Mouse (Mus musculus): ENCODE measurements around the gene S100a14.

S100a14 gene

DNA sequence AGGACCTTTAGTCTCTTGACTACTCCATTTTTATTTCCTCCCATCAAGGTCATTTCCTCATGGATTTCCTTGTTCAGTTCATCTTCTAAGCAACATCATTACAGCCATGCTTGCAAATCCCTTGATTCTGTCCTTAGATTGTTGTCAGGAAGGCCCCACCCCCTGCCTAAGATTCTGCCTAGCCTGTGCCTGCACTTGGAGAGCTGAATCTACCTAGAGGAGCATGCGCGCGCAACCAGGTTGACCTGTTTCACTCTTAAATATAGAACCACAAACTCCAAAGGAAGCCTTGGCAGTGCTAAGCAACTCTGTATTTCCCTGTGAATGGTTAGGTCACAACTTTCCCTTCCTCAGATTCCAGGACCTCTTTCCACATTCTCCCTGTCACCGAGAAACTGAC, 8.9 kb upstream of the S100a14 start:
- DNase-seq (ENCODE audit: low spot score) = no peak

DNA sequence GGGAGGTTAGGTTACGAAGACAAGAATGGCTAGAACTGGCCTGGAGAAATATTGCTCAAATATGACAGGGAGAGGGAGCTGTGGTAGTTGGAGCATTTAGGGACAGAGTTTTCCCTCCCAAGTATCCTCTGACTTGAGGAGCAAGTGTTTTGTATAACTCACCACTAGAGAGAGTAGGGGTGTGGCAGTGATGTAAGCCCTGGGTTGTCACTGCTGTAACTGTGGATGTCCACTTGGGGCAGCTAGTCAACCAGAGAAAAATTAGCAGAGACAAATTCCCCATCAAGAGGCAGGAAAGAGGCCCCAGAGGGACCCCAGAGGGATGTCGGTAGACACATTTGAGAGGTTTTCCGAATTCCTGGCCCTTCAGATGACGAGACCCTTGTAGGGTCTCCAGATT, 1.2 kb upstream of the S100a14 start:
- peak; percentile 61 for DNase-seq (ENCODE audit: low spot score)

DNA sequence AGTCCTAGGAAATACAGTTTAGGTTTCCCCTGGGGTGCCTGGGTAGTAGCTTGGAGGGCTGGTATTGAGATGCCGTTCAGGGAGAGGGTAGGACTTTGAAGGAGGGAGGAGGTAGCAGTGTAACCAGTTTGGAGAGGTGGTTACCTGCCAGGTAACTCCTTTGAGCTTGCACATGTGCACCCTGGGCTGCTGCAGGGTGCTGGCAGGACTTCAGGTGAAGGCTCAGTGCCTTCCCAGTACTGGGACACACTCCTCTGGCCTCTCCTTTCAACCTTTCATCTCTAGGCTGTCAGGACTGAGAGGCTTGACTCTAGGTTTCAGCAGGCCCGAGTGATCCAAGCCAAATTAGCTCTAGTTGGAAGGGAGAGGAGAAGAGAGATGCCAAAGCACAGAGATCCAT, 580 bp upstream of the S100a14 start:
- peak; percentile 32 for DNase-seq (ENCODE audit: low spot score)

DNA sequence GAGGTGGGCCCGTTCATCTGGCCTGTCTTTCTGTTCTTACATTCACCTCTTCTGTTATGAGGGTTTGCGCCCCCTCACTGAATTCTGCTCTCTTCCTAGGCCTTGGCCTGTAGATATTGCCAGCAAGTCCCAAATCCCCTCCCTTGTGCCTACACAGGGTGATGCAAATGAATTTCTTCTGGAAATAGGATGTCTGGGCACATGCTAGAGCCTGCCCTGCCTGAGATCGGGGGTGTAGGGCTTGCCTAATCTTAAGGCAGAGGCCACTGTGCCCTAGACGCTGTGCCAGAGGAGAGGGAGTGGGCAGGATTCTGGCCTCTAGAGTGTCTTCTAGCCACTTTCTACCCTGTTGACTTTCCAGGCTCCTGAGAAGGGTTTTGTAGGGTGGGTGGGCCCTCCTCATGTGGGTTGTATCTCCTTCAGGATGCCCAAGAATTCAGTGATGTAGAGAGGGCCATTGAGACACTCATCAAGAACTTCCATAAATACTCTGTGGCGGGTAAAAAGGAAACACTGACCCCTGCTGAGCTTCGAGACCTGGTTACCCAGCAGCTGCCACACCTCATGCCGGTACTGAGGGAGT, 726 bp downstream of the S100a14 start:
- DNase-seq (ENCODE audit: low spot score) = no peak

DNA sequence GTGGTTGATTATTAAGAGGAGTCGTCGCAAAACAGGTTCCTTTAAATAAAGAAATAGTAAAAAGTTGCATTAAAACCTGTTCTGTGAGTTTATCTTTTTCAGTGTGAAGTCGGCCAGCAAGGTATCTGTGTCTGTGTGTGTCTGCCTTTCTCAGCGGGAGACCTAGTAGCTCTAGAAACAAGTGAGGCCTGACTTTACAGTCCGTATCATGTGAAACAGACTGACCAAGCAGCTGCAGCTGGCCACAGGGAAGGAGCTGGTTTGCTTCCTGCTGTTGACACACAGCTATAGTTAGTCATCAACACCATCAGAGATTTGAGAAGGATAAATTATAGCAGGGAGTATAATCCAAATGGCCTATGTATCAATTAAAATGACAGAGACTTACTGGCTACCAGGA, 5.1 kb downstream of the S100a14 start:
- DNase-seq (ENCODE audit: low spot score) = no peak

DNA sequence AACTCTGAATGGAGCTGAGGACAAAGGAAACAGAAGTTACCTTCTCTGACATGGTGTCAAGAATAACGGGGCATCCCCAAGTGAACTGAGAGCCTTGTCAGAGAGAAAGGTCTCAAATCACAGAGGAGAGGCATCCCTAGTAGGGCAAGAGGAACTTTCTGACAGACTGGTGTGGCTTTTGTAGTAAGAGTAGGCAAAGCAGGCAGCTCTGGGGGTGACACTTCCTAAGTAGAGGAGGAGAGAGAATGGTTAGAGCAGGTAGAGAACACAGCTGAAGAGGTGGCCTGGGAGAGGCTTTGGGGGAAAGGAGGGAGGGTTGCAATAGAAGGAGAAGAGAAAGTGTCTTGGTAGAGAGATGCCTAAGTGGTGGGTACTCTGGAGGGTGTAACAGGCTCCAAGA, 8.8 kb downstream of the S100a14 start:
- DNase-seq (ENCODE audit: low spot score) = no peak

DNA sequence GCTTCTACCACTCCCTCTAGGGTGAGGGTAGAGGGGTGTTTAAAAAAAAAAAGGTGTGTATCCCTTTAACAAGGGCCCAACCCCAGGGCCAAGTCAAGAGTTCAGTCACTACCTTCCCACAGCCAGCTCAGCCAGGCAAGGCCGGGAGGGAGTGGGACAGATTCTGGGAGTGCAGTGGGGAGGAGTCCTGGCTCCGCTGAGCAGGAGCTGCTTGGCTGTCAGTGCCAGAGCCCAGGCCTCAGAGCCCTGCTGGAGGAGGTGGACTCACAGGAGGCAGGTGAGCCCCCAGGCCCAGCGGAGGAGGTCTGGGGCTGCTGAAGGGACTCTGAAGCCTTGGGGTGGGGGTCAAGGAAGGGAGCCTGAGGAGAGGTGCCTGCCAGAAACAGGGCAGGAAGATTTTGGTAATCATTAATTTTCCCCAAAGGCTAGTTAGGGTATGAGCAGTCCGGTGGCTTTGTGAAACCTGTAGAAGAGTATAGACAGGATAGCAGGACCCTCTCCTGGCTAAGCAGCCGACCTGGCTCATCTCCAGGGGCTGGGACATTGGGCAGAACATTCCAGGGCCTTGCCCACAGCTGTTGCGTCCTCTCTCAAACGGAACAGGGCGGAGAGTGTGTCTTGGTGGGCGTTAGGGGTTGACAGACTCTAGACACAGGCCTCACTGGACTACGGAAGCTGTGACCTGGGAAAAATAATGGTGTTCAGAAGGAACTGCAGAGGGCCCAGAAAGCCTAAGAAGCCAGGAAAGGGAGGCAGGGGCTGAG, 10.7 kb downstream of the S100a14 start, which contains the start of gene S100a16:
Gene S100a16, plus strand, starts transcription at position 114 of the 764 bp plus-strand sequence.
- DNase-seq (ENCODE audit: low spot score) = peak; percentile 88

DNA sequence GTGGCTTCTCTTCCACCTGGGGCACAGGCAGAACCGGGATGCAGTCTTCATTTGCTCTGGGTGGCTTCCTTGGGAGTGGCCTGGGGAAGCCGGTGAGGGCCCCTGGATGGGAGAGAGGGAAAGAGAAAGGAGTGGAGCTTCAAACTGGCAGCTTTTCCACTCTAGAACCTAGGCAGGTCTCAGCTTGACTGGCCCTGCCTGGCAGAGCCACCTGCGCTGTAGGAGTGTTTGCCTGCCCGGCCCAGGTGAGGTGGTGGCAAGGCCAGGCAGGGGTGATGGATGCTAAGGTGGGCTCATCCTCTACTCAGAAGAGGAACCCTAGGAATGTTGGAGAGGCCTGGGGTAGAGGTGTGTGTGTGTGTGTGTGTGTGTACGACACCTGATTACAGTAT, 11.2 kb downstream of the S100a14 start:
- DNase-seq (ENCODE audit: low spot score) = peak; percentile 70

DNA sequence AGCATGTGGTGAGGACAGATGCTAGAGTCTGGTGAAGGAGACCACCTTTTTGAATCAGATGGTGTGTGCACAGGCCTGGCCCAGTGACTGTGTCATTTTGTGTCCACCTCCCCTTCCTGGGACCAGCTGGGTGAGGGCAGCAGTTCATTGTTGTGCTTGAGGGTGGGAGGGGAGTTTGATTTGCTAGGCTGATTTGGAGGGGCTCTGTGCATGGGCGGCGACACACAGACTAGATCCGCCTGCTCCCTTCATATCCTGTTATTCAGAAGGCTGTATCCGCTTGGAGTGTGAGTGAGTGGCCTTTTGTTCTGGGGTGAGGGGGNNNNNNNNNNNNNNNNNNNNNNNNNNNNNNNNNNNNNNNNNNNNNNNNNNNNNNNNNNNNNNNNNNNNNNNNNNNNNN, 14.2 kb downstream of the S100a14 start:
- no peak for DNase-seq (ENCODE audit: low spot score)

DNA sequence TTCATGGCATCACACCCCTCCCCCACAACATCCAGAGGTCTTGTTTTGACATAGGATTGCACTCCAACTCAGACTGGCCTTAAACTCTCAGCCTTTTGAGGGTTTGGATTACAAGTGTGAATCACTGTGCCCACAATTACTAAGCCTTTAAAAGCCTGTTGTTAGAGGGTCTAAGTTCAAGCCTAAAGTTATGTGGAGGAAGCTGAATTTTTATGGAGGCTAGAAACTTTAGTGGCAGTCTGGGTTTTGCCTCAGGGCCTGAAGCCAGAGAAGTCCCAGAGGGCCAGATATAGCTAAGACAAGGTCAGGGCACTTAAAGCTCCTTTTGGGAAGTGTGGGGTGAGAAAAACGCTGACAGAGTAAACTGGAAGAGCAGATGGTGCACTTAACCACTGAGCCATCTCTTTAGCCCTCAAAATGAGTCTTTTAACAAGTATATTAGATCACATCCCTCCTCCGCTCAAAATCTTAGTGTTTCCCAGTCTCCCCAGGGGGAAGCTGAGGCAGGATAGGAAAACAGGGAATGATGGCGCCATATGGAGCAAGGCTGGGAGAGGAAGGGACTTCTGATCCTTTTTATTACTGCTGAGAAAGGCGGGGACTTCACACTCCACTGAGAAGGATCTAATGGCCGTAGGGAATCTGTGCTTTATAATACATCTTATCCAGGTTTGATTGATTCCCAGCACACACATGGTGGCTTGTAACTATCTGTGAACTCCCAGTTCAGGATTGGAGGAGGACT, 23.2 kb downstream of the S100a14 start:
- no peak for DNase-seq (ENCODE audit: low spot score)

DNA sequence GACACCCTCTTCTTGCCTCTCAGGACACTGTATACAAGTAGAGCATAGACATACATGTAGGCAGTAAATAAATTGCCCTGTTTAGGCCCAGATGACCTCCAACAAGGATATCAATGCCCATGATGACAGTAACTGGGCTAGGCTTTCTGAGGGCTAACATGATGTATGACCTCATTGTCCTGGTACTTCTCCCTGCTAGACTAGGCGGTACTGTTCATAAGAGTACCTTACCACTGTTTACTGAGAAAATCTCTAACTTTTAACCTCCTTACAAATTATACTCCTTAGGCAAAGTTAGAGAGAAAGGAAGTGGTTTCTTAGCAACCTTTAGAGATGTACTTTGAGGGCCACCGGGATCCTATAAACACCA, 23.8 kb downstream of the S100a14 start:
- no peak for DNase-seq (ENCODE audit: low spot score)

DNA sequence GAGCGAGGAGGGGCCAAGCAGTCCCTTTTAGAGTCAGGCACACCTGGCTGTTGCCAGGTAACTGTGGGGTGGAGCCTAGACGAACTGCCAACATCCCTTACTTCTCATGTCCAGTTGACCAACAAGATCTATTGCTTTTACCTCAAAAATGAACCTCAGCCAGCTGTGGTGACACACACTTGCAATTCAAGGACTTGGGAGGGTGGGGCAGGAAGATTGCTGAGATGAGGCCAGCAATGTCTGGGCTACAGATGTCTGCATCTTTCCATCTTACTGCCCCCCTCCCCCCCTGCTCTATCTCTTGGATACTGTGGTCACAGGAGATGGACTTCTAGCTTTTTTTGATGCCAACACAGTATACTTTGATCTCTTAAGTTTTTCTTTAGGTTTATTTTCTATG, 25.6 kb downstream of the S100a14 start:
- no peak for DNase-seq (ENCODE audit: low spot score)

DNA sequence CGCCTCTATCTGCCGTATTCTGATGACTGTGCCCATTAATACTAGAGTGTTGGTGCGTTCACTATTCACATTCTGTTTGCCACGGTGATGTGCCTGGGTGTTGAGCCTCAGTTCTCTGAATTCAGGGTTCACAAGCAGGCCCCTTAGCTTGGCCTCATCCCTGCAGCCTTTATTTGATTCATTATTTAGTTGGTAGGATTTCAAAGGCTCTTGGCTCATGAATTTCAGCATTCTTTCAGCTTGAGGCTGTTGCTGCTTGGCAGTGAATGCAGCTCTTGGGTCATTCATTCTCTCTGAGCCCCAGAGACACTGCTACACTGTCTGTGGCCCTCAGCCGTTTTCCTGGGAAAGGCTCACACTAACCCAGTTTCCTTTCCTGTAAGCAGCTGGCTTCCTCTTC, 29.3 kb downstream of the S100a14 start:
- DNase-seq (ENCODE audit: low spot score) = no peak

DNA sequence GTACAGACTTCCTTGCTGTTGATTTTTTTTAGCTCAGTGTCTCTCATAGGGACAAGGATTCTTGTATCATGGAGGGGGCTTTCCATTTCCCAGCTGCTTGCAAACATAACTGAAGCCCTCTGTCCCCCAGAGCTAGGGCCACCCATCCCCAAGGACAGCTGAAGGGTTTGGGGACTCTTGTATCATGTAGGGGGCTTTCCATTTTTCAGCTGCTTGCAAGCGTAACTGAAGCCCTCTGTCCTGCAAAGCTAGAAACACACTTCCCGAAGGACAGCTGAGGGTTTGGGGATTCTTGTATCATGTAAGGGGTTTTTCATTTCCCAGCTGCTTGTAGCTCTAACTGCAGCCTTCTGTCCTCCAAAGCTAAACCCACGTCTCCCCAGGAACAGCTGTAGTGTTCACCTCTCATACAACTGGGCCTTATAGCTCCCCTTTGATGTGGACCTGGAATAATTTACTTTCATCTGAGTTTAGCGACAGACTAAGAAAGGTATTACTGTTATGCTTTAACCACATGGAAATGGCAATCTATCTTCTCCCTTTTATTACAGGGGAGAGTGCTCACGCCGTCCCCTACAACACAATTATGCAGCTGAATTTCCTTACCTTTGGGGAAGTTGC, 33.5 kb downstream of the S100a14 start, which contains the start of gene S100a3:
Gene S100a3, plus strand, starts transcription at position 571 of the 621 bp plus-strand sequence.
- DNase-seq (ENCODE audit: low spot score) = no peak

DNA sequence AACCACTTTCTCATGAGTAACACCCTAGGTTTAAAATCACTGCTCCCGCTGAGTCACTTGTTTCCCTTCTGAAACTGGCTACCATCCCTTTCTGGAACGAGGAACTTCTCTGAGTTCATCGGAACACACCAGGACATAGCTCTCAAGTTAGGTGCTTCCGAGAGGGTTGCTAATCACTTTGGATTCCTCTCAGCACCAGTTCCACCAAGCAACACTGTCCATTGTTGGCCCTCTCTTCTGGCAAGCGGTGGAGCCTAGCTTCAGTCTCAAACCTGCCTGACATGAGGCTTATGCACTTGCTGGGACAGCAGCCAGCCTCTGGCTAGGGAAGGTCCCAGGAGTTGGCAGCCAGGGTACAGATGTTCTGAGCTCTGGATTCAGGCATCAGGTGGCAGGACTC, 48.0 kb downstream of the S100a14 start:
- peak; percentile 35 for DNase-seq (ENCODE audit: low spot score)

DNA sequence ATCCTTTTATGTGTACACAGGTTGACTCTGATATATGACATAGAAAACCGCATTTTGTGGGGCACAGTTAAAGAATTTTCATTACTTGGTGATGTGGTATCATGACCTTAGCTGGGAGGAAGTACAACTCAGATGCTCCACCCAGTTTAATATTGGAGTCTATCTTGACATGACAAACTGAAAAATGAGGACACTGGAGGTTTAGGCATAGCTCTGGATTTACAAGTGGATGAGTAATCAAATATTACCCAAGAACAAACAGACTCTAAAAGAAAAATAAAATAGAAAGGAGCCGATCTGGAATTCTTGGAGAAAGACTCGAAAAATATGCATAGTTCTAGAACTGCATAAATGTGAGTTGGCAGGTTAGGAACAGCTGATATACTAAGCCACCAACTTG, 48.7 kb downstream of the S100a14 start:
- DNase-seq (ENCODE audit: low spot score) = no peak

DNA sequence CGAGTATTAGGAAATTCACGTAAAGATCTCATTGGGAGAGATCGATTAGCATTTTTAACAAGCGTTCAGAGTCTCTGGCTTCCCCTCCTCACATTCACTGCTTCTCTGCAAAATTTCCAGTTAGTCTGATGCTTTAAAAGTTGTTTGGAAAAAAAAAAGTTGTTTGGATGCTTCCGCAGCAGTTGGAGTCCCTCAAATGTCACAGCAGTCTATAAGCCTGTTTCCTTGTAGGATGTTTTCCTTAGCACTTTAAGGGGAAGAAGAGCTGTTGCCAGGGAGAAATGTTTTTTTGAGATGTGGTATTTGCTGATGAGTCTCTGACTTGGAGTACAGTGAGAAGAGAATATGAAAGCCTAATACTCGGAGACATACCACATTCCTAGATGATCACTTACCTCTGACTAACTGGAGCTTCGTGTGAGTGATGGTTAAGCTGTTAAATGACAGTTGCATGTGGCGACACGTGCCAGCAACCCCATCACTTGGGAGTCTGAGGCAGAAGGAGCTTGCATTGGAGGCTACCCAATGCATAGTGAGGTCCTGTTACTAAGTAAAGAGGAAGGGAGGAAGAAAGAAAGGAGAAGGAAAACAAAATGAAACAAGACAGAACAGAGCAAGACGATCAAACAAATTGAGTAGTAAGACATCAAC, 49.8 kb downstream of the S100a14 start:
- DNase-seq (ENCODE audit: low spot score) = no peak

Measured in urinary bladder, postnatal 14 days (tissue).